Mouse (Mus musculus) inflammation-experienced regulatory T-cells, adult 6 months (primary cell): ENCODE results near the gene Kat14. TPM values are rescaled to one million over a fixed set of nuclear protein-coding genes. Genes with fewer than 3 reads are reported as not detected.

Experiments used
- polyA plus RNA-seq, 3 experiments: library from polyadenylated mRNA; unstranded; fragments of 100-300 nt; shearing (Covaris generic); gene quantifications; one replicate each; pipeline ENCODE4 v1.2.1; 2017

The Kat14 gene
- polyA plus RNA-seq, 3 experiments from 2014 or later = 10.8 to 20.3 (median 15.7) TPM

Other genes with a start within 250 kb of the Kat14 start
- 10 to 100 TPM in 2 of 3 experiments, 1 to 10 TPM in 1; 8.9 to 13.5 (median 10.4) TPM for gene Mgme1, start 98.3 kb upstream of the Kat14 start, polyA plus RNA-seq
- 100 to 1,000 TPM in 2 of 3 experiments, 10 to 100 TPM in 1; 62.1 to 121 (median 102) TPM for gene Snx5, start 98.1 kb upstream of the Kat14 start, polyA plus RNA-seq
- gene Ovol2, start 36.8 kb upstream of the Kat14 start, polyA plus RNA-seq = not detected
- gene Pet117, start within 50 bp of the Kat14 start, polyA plus RNA-seq = 1 to 10 TPM in 2 of 3 experiments, not detected in 1; 1.4 to 3.2 TPM
- 1 to 10 TPM in 1 of 3 experiments, under 1 TPM in 1, not detected in 1; 0.08 to 1.0 TPM for gene Dzank1, start 158.4 kb downstream of the Kat14 start, polyA plus RNA-seq
- gene Polr3f, start 158.7 kb downstream of the Kat14 start, polyA plus RNA-seq = 10 to 100 TPM; 21.3 to 36.9 (median 25.8) TPM
- gene Rbbp9, start 181.9 kb downstream of the Kat14 start, polyA plus RNA-seq = 10 to 100 TPM in 2 of 3 experiments, 1 to 10 TPM in 1; 6.4 to 12.6 (median 11.0) TPM
- gene Sec23b, start 187.2 kb downstream of the Kat14 start, polyA plus RNA-seq = 100 to 1,000 TPM in 1 of 3 experiments, 10 to 100 TPM in 2; 77.6 to 101 (median 88.4) TPM
- 10 to 100 TPM; 23.4 to 29.0 (median 24.8) TPM for gene Smim26, start 225.1 kb downstream of the Kat14 start, polyA plus RNA-seq
- 10 to 100 TPM; 64.8 to 90.8 (median 83.9) TPM for gene Dtd1, start 230.9 kb downstream of the Kat14 start, polyA plus RNA-seq